Mouse (Mus musculus) neural tube, embryonic 13.5 days (tissue): ENCODE results near the gene Shq1. TPM values are rescaled to one million over a fixed set of nuclear protein-coding genes. Genes with fewer than 3 reads are reported as not detected.

Source experiments
- ATAC-seq: fragments of 200-750 bp; cut with Nextera tagmentation; 2 replicates; pipeline ENCODE4 v1.8.0; 2017; ENCODE audit warnings: low read depth, mild to moderate bottlenecking, moderate TSS enrichment, moderate library complexity
- H3K27ac ChIP-seq: fragments of 300-500 bp; sonication (generic); replicated peaks from 2 replicates; pipeline ENCODE4 v1.5.1; 2015; ENCODE audit warnings: moderate library complexity, mild to moderate bottlenecking, inconsistent platforms
- H3K27me3 ChIP-seq: fragments of 300-500 bp; sonication (generic); 2 replicates; pipeline ENCODE4 v1.6.1; 2015; ENCODE audit warnings: mild to moderate bottlenecking, inconsistent platforms
- H3K36me3 ChIP-seq: fragments of 300-500 bp; sonication (generic); 2 replicates; pipeline ENCODE4 v1.6.1; 2015; ENCODE audit warnings: mild to moderate bottlenecking, inconsistent platforms
- H3K4me1 ChIP-seq: fragments of 300-500 bp; sonication (generic); replicated peaks from 2 replicates; pipeline ENCODE4 v1.6.1; 2015; ENCODE audit warnings: inconsistent platforms
- H3K4me2 ChIP-seq: fragments of 300-500 bp; sonication (generic); 2 replicates; pipeline ENCODE4 v1.6.1; 2015; ENCODE audit warnings: inconsistent platforms, mild to moderate bottlenecking, moderate library complexity
- H3K4me3 ChIP-seq: fragments of 300-500 bp; sonication (generic); 2 replicates; pipeline ENCODE4 v1.5.1; 2015; ENCODE audit warnings: mild to moderate bottlenecking, inconsistent platforms
- H3K9ac ChIP-seq: fragments of 300-500 bp; sonication (generic); 2 replicates; pipeline ENCODE4 v1.6.1; 2015; ENCODE audit warnings: moderate library complexity, mild to moderate bottlenecking, inconsistent platforms
- H3K9me3 ChIP-seq: fragments of 300-500 bp; sonication (generic); 2 replicates; pipeline ENCODE4 v1.6.1; 2016; ENCODE audit warnings: inconsistent platforms
- WGBS: fragments of 180-500 bp; shearing (Covaris S2); methylation state at CpG from one replicate; pipeline ENCODE4 v1.1.7; 2015; 5-methylcytosine and 5-hydroxymethylcytosine counted together
- polyA plus RNA-seq: library from polyadenylated mRNA; unstranded; fragments of >200 nt; fragmentation: Nextera tagmentation; extraction: Ambion mirVana; gene quantifications from 2 replicates; pipeline ENCODE4 v1.2.1, GENCODE M21; 2015

Shq1 gene
- polyA plus RNA-seq, 1 experiment from 2014 or later, result 9.8 TPM

- Histone ChIP-seq H3K36me3 (peaks cover 24% of the 10 kb centered on the region), H3K27me3 (no peaks in the 10 kb centered on the region), H3K9me3 (no peaks in the 10 kb centered on the region), H3K4me3 (no peak overlapping the region), H3K4me1 (no peaks in the 10 kb centered on the region; the same call in 1 of the 2 replicates), H3K4me2 (no peak overlapping the region), H3K9ac (no peak overlapping the region), H3K27ac (no peak overlapping the region)
- ATAC-seq, result no peak
- WGBS, result 71% methylated on average over 5 of the region's 5 CpGs
Observed at GRCm38 (mm10) chr6:100660395-100660794, 10.6 kb downstream of the Shq1 start.

DNA sequence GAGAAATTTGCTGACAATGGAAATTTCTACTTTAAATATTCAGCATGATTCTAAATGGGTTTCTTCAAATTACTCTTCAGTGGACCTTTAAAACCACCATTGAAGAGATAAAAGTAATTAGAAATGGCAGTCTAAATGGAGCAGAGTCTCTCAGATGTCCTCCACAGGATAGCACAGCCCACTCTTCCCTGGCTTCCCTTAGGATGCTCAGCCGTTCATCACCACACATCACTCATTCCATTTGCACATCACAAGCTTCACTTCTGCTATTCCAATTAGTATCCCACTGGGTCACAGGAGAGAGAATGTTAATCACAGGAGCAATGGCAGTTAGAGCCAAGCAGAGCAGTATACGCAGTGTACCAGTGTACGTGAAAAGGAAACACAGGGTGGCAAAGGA, 18.4 kb downstream of the Shq1 start:
- 33% methylated on average over 3 of the region's 3 CpGs for WGBS
- Histone ChIP-seq H3K27me3 (no peaks in the 10 kb centered on the region), H3K4me3 (no peak overlapping the region), H3K4me1 (peaks cover 9% of the 10 kb centered on the region; the same call in 1 of the 2 replicates), H3K4me2 (no peak overlapping the region), H3K36me3 (no peaks in the 10 kb centered on the region), H3K27ac (no peak overlapping the region), H3K9ac (no peak overlapping the region), H3K9me3 (no peaks in the 10 kb centered on the region)
- ATAC-seq, result peak; percentile 80

GRCm38 (mm10) chr6:100647196-100647595, 23.8 kb downstream of the Shq1 start:
- peaks cover 19% of the 10 kb centered on the region for H3K4me1 ChIP-seq
- 81% methylated on average over 5 of the region's 5 CpGs for WGBS
- ATAC-seq, result no peak

GRCm38 (mm10) chr6:100645469-100646201, 25.3 kb downstream of the Shq1 start:
- Histone ChIP-seq H3K9ac (0 out of 2 replicates have a peak overlapping the region, but pooled peaks have one; percentile 45), H3K9me3 (no peaks in the 10 kb centered on the region), H3K27me3 (no peaks in the 10 kb centered on the region), H3K27ac (no peak overlapping the region), H3K36me3 (no peaks in the 10 kb centered on the region), H3K4me3 (no peak overlapping the region), H3K4me1 (peaks cover 11% of the 10 kb centered on the region), H3K4me2 (peak overlapping the region; percentile 15; the same call in 1 of the 2 replicates)
- peak; percentile 86 for ATAC-seq
- WGBS, result 64% methylated on average over 11 of the region's 11 CpGs

More at GRCm38 (mm10) chr6:100647196-100647595, 23.8 kb downstream of the Shq1 start:
- no peak overlapping the region for H3K4me3 ChIP-seq
- H3K4me2 ChIP-seq, result no peak overlapping the region
- H3K27me3 ChIP-seq, result no peaks in the 10 kb centered on the region
- no peaks in the 10 kb centered on the region for H3K36me3 ChIP-seq
- H3K27ac ChIP-seq, result no peak overlapping the region
- no peaks in the 10 kb centered on the region for H3K9me3 ChIP-seq
- no peak overlapping the region for H3K9ac ChIP-seq

- 87% methylated on average over 15 of the region's 15 CpGs for WGBS
- H3K4me3 ChIP-seq, result no peak overlapping the region
- H3K27ac ChIP-seq, result no peak overlapping the region
- H3K27me3 ChIP-seq, result no peaks in the 10 kb centered on the region
- peaks cover 11% of the 10 kb centered on the region for H3K4me1 ChIP-seq
- H3K4me2 ChIP-seq, result no peak overlapping the region
- no peak for ATAC-seq
- no peak overlapping the region for H3K9ac ChIP-seq
- no peaks in the 10 kb centered on the region for H3K36me3 ChIP-seq
- no peaks in the 10 kb centered on the region for H3K9me3 ChIP-seq
Observed at GRCm38 (mm10) chr6:100644631-100645030, 26.3 kb downstream of the Shq1 start.

GRCm38 (mm10) chr6:100642786-100643185, 28.2 kb downstream of the Shq1 start:
- Histone ChIP-seq H3K9me3 (no peaks in the 10 kb centered on the region), H3K27ac (no peak overlapping the region), H3K4me1 (peaks cover 11% of the 10 kb centered on the region), H3K4me3 (no peak overlapping the region), H3K4me2 (no peak overlapping the region), H3K9ac (no peak overlapping the region), H3K36me3 (no peaks in the 10 kb centered on the region), H3K27me3 (no peaks in the 10 kb centered on the region)
- ATAC-seq, result no peak
- WGBS, result 89% methylated on average over 2 of the region's 2 CpGs

- Histone ChIP-seq H3K27ac (no peak overlapping the region), H3K9ac (no peak overlapping the region), H3K4me2 (no peak overlapping the region), H3K27me3 (no peaks in the 10 kb centered on the region), H3K36me3 (no peaks in the 10 kb centered on the region), H3K4me1 (peaks cover 9% of the 10 kb centered on the region), H3K4me3 (no peak overlapping the region), H3K9me3 (no peaks in the 10 kb centered on the region)
- WGBS, result 96% methylated on average over 1 of the region's 1 CpGs
- no peak for ATAC-seq
Observed at GRCm38 (mm10) chr6:100640591-100640990, 30.4 kb downstream of the Shq1 start.

DNA sequence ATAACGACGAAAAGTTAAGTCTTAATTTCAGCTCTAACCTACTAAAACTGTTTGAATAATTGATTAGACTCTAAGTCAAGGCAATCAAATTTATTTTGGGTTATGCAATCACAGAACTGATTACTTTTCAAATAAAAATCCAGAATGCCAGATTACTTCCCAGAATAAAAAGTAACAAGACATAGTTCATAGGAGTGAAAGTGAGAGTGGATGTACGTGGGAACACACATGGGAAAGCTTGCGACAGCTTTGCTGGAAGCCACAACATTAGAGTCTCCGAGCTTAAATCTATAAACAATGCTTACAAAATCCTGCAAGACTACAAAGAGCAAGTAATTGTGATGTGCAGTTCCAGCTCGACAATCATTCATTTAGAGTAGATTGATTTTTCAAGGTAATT, 41.9 kb downstream of the Shq1 start:
- Histone ChIP-seq H3K27ac (no peak overlapping the region), H3K9ac (no peak overlapping the region), H3K27me3 (no peaks in the 10 kb centered on the region), H3K4me3 (no peak overlapping the region), H3K4me2 (no peak overlapping the region), H3K4me1 (no peaks in the 10 kb centered on the region), H3K36me3 (0 out of 2 replicates have a peak, but pooled peaks cover 4% of the 10 kb centered on the region), H3K9me3 (no peaks in the 10 kb centered on the region)
- WGBS, result 86% methylated on average over 6 of the region's 6 CpGs
- ATAC-seq, result no peak

DNA sequence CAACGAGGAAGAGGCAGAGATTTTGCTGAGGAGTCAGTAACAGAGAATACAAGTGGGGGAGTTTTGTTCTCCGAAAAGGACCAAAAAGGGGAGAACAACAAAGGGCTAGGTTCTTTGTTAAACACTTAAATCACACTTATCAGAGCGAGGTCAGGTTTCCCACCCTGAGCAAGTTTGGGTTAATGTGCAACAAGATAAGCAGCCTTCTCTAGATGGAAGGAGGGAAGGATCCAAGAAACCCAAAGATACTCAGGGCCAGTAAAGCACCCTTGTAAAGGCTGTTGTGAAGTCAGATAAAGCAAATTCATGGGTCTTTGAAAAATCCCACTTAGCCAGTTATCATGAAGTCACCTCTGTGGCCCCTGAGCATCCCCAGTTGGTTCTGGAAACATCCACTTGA, 42.7 kb downstream of the Shq1 start:
- H3K4me1 ChIP-seq, result no peaks in the 10 kb centered on the region
- H3K9me3 ChIP-seq, result no peaks in the 10 kb centered on the region
- no peaks in the 10 kb centered on the region for H3K27me3 ChIP-seq
- 0 out of 2 replicates have a peak, but pooled peaks cover 4% of the 10 kb centered on the region for H3K36me3 ChIP-seq
- no peak overlapping the region for H3K4me2 ChIP-seq
- H3K4me3 ChIP-seq, result no peak overlapping the region
- H3K9ac ChIP-seq, result no peak overlapping the region
- 62% methylated on average over 3 of the region's 3 CpGs for WGBS
- no peak overlapping the region for H3K27ac ChIP-seq
- no peak for ATAC-seq

DNA sequence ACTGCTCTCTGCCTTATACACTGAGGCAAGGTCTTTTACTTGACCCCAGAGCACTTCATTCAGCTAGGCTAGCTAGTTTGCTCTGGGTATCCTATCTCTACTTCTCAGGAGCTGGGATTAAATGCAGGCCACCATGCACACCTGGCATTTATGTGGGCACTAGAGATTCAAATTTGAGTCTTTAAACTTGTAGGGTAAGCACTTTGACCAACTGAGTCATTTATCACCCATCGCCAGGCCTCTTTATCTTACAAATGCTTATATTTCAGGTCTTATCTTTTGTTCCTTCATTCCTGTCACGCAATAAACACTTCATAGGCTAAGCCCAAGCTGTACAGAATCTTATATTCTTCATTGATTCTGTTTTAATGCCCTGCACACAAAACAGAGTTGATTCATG, 47.0 kb downstream of the Shq1 start:
- 92% methylated on average over 2 of the region's 2 CpGs for WGBS
- H3K27ac ChIP-seq, result no peak overlapping the region
- no peak for ATAC-seq

GRCm38 (mm10) chr6:100622861-100623507, 48.0 kb downstream of the Shq1 start:
- H3K9me3 ChIP-seq, result no peaks in the 10 kb centered on the region
- no peak overlapping the region for H3K27ac ChIP-seq
- no peaks in the 10 kb centered on the region for H3K4me1 ChIP-seq
- H3K27me3 ChIP-seq, result no peaks in the 10 kb centered on the region
- no peak overlapping the region for H3K9ac ChIP-seq
- ATAC-seq, result no peak
- 0 out of 2 replicates have a peak, but pooled peaks cover 3% of the 10 kb centered on the region for H3K36me3 ChIP-seq
- no peak overlapping the region for H3K4me2 ChIP-seq
- H3K4me3 ChIP-seq, result no peak overlapping the region
- 73% methylated on average over 2 of the region's 2 CpGs for WGBS

More for the DNA sequence above, 47.0 kb downstream of the Shq1 start:
- Histone ChIP-seq H3K9me3 (no peaks in the 10 kb centered on the region), H3K36me3 (0 out of 2 replicates have a peak, but pooled peaks cover 4% of the 10 kb centered on the region), H3K9ac (no peak overlapping the region), H3K27me3 (no peaks in the 10 kb centered on the region), H3K4me1 (no peaks in the 10 kb centered on the region), H3K4me2 (no peak overlapping the region), H3K4me3 (no peak overlapping the region)

- WGBS, result 71% methylated on average over 3 of the region's 3 CpGs
- Histone ChIP-seq H3K4me1 (no peaks in the 10 kb centered on the region), H3K4me2 (no peak overlapping the region), H3K36me3 (no peaks in the 10 kb centered on the region), H3K9me3 (no peaks in the 10 kb centered on the region), H3K9ac (no peak overlapping the region), H3K27ac (no peak overlapping the region), H3K4me3 (no peak overlapping the region), H3K27me3 (no peaks in the 10 kb centered on the region)
- ATAC-seq, result no peak
Observed at GRCm38 (mm10) chr6:100620411-100620810, 50.5 kb downstream of the Shq1 start.
